Mouse (Mus musculus) Patski (cell line): Measurements from ENCODE around the gene Mss51. TPM values are rescaled to one million over a fixed set of nuclear protein-coding genes. Genes with fewer than 3 reads are reported as not detected.

ENCODE experiments used
- ATAC-seq: fragments of 100-300 bp; one replicate; pipeline ENCODE4 v1.8.0; 2021
- CTCF ChIA-PET: fragments of 350-600 bp; sonication (Branson Sonifier 250); formaldehyde crosslinking; loops from one replicate; lab custom pipeline; 2022; ENCODE audit warnings: inconsistent platforms; lab: Charles Lee
- POLR2A ChIA-PET: fragments of 350-600 bp; sonication (Branson Sonifier 250); formaldehyde crosslinking; loops from one replicate; lab custom pipeline; 2022; ENCODE audit warnings: antibody characterized with exemption, inconsistent platforms; lab: Charles Lee
- DNase-seq: peaks from one replicate; pipeline ENCODE4 v3.0.0-alpha.2; 2011; ENCODE audit warnings: low read depth, low spot score
- H3K27me3 ChIP-seq: fragments of 371-371 bp; one replicate; pipeline ENCODE4 v1.5.1; 2021
- CTCF ChIP-seq: fragments of 100-300 bp; IDR thresholded peaks from one replicate; pipeline ENCODE4 v1.5.1; 2021
- in situ Hi-C: fragments of 300-500 bp; cut with MboI; formaldehyde crosslinking; loops from 3 replicates; pipeline ENCODE4 v1.11.1; 2018; ENCODE audit warnings: low pct_unique_long_range_greater_than_20kb, mixed read lengths
- polyA plus RNA-seq: library from polyadenylated mRNA; unstranded; gene quantifications from one replicate; pipeline ENCODE4 v1.2.3, GENCODE M21; 2021

Mss51 gene
- 0.65 TPM for polyA plus RNA-seq

DNA sequence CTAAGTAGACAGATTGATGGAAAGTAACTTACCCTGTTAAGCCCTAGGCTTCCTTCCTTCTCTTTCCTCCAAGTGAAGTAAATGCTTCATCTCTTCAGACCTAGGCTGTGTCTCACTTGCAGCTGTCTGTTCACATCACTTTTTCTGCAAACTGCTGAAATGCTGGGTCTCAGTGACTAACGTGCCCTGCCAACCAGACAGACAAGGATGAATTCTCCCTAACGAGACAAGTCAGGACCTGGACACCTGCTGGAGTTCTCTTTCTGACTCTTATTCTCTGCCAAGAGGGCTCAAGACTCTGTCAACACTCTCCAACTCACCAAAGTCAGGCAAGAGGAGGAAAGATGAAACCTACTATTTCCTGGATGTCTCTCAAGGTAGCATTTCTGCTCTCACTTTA lies at the start of gene Mss51:
TSS of gene Mss51 (minus strand) at position 299 of the 400 bp plus-strand sequence.
- DNase-seq (no peak), ATAC-seq (no peak)
- H3K27me3 ChIP-seq, result no peaks in the 10 kb centered on the region
- ChIA-PET POLR2A (no interaction called here), CTCF (no interaction called here)
- in situ Hi-C loops, result no loop called here
- TF ChIP-seq CTCF, result no peak

DNA sequence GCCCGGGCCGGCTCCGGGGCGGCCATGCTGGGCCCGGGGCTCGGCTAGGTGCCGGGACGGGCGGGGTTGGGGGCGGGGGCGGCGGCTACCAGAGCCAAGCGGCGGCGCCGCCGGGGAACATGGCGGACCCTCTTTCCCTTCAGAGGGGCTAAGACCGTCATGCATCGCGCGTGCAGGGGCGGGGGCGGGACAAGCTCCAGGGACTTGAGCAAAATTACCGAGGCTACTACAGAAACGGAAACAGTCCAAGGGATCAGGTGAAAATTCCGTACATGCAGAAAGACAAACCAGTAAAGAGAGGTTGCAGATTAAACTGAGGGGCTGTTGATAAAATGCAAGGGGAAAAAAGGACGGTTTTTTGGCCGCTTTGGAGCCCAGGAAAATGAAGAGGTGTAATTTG lies 49.7 kb upstream of the Mss51 start, which contains the start of gene Ppp3cb:
TSS of gene Ppp3cb (minus strand) at position 159 of the 400 bp plus-strand sequence.
- POLR2A ChIA-PET, result no interaction called here
- DNase-seq (peak; percentile 48), ATAC-seq (peak; percentile 58)
- CTCF ChIA-PET, result interaction anchor here (1.2 kb wide), 1 partner anchor 25 kb away, joined by 3 read pairs; no protein-coding TSS in a partner anchor
- no peak for TF ChIP-seq CTCF
- no peaks in the 10 kb centered on the region for H3K27me3 ChIP-seq
- in situ Hi-C loops, result no loop called here

GRCm38 (mm10) chr14:20545529-20546331 lies 49.0 kb upstream of the Mss51 start:
- in situ Hi-C loops, result no loop called here
- no peaks in the 10 kb centered on the region for H3K27me3 ChIP-seq
- ChIA-PET POLR2A (interaction anchor here (0.7 kb wide), 1 partner anchor 62 kb away, joined by 4 read pairs; no protein-coding TSS in a partner anchor), CTCF (interaction anchor here (1.2 kb wide), 1 partner anchor 25 kb away, joined by 3 read pairs; no protein-coding TSS in a partner anchor)
- ATAC-seq, result peak; percentile 97
- no peak for TF ChIP-seq CTCF
- DNase-seq, result no peak

- in situ Hi-C loops, result no loop called here
- no peaks in the 10 kb centered on the region for H3K27me3 ChIP-seq
- POLR2A ChIA-PET, result no interaction called here
- CTCF ChIA-PET, result interaction anchor here (1.5 kb wide), 1 partner anchor 12 kb away, joined by 3 read pairs; no protein-coding TSS in a partner anchor
- ATAC-seq (no peak), DNase-seq (no peak)
- TF ChIP-seq CTCF, result no peak
These were observed 48.0 kb upstream of the Mss51 start for GRCm38 (mm10) chr14:20544467-20545411.

GRCm38 (mm10) chr14:20529643-20530042 lies 32.9 kb upstream of the Mss51 start:
- no peak for TF ChIP-seq CTCF
- H3K27me3 ChIP-seq, result no peaks in the 10 kb centered on the region
- DNase-seq (no peak), ATAC-seq (no peak)
- POLR2A ChIA-PET, result no interaction called here
- in situ Hi-C loops, result no loop called here
- CTCF ChIA-PET, result no interaction called here

DNA sequence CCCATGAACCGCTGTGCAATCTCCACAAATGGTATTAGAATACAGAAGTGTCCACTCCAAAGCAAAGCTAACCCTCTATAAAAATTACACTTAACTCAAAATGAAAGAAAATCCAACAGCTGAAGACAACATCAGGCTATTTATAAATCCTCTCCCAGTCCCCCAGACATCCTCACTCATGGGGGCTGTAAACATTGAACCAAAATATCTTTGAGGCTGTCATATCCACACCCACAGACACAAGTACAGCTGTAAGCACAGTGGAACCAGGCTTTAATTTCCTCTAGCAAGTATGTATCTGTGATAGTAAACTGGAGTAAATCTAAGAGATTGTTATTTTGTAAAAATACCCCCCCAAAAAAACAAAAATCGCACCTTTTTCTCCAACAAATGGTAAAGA lies 23.5 kb upstream of the Mss51 start:
- ChIA-PET CTCF (no interaction called here), POLR2A (no interaction called here)
- no peaks in the 10 kb centered on the region for H3K27me3 ChIP-seq
- in situ Hi-C loops, result no loop called here
- ATAC-seq, result no peak
- no peak for TF ChIP-seq CTCF
- no peak for DNase-seq

DNA sequence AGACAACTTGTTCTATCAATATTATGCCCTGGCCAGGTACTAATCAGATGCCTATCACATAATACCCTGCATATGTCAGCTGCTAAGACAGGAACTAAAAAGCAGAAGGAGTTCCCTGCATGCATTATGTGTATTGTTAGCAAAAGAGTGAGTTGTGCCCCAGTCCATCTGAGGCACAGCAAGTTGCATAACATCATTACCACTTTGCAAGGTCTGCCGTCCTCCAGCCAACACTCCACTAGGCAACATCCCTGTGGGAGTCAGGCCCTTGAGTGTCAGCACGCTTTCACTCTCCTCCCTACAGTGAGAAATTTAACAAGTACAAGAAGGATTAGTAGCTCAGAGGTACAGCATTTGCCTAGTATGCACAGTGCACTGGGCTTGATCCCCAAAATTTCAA lies 11.7 kb upstream of the Mss51 start:
- no peaks in the 10 kb centered on the region for H3K27me3 ChIP-seq
- POLR2A ChIA-PET, result no interaction called here
- in situ Hi-C loops, result no loop called here
- ATAC-seq (no peak), DNase-seq (no peak)
- CTCF ChIA-PET, result no interaction called here
- TF ChIP-seq CTCF, result no peak

- no peak for TF ChIP-seq CTCF
- in situ Hi-C loops, result no loop called here
- no peak for ATAC-seq
- ChIA-PET POLR2A (no interaction called here), CTCF (no interaction called here)
- H3K27me3 ChIP-seq, result no peaks in the 10 kb centered on the region
- DNase-seq, result no peak
These were observed 6.3 kb upstream of the Mss51 start for GRCm38 (mm10) chr14:20502966-20503365.

- in situ Hi-C loops, result no loop called here
- POLR2A ChIA-PET, result no interaction called here
- ATAC-seq, result no peak
- CTCF ChIA-PET, result no interaction called here
- TF ChIP-seq CTCF, result no peak
- no peaks in the 10 kb centered on the region for H3K27me3 ChIP-seq
- no peak for DNase-seq
These were observed 3.3 kb upstream of the Mss51 start for GRCm38 (mm10) chr14:20499982-20500381.

GRCm38 (mm10) chr14:20486031-20486430 lies 10.7 kb downstream of the Mss51 start:
- CTCF ChIA-PET, result no interaction called here

More at GRCm38 (mm10) chr14:20486031-20486430, 10.7 kb downstream of the Mss51 start:
- no peak for TF ChIP-seq CTCF
- POLR2A ChIA-PET, result interaction anchor here (1.0 kb wide), 1 partner anchor 17 kb away, joined by 3 read pairs; no protein-coding TSS in a partner anchor
- H3K27me3 ChIP-seq, result no peaks in the 10 kb centered on the region
- in situ Hi-C loops, result no loop called here
- no peak for ATAC-seq
- DNase-seq, result no peak
